Mouse (Mus musculus): Measurements from ENCODE around the gene Ptger1. TPM values are rescaled to one million over a fixed set of nuclear protein-coding genes. Genes with fewer than 3 reads are reported as not detected.

The Ptger1 gene
- polyA plus RNA-seq, 1 experiment, result 2.9 TPM

DNA sequence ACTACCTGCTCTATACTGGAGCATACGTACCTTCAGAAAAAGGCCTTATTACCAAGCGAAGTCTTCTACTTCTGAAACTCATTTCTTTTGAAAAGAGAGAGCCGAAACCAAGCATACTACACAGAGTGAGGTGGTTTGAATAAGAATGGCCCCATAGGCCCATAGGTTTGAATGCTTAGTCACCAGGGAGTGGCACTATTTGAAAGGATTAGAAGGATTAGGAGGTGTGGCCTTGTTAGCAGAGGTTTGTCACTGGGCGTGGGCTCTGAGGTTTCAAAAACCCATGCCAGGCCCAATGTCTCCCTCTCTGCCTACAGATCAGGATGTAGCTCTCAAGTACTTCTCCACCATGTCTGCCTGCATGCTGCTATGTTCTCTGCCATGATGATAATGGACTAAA is 18.4 kb upstream of the Ptger1 start:
- H3K4me1 ChIP-seq (ENCODE audit: control insufficient read depth, insufficient read depth, insufficient read length, low read length), result peaks cover 3% of the 10 kb centered on the region; the same call in 1 of the 2 replicates
- TF ChIP-seq CTCF (IDR thresholded peaks at IDR 0.05; ENCODE audit: extremely low read depth, insufficient read length, insufficient replicate concordance, low read depth, low read length) (no peak), POLR2A (IDR thresholded peaks at IDR 0.05; ENCODE audit: low read depth, low read length) (no peak)
- WGBS, result 98% methylated on average over 4 of the region's 4 CpGs

DNA sequence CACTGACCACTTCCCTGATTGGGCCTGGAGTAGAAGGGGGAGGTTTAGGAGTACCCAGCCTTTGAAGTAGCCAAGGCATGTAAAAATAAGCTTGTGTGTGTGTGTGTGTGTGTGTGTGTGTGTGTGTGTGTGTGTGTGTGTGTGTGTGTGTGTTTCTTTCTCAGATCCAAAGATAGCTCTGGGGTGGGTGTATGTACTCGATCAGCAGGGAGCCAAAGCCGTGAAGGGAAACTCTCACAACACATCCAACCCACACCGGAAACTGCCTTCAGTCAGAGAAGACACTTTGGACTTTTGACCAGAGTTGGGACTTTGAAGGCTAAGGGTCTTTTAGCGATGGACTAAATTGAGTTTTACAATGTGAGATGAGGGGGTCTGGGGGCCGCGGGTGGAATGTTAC is 16.8 kb upstream of the Ptger1 start:
- no peak overlapping the region for H3K27ac ChIP-seq (ENCODE audit: insufficient read depth, low read depth, low read length)
- H3K4me3 ChIP-seq (ENCODE audit: low read depth, low read length), result no peak overlapping the region
- peaks cover 13% of the 10 kb centered on the region; the same call in 1 of the 2 replicates for H3K4me1 ChIP-seq (ENCODE audit: control insufficient read depth, insufficient read depth, insufficient read length, low read length)
- WGBS, result 91% methylated on average over 6 of the region's 6 CpGs
- H3K27me3 ChIP-seq (ENCODE audit: control insufficient read depth, insufficient read depth, low read length), result no peaks in the 10 kb centered on the region
- no peak for TF ChIP-seq CTCF (IDR thresholded peaks at IDR 0.05; ENCODE audit: extremely low read depth, insufficient read length, insufficient replicate concordance, low read depth, low read length)
- no peak for TF ChIP-seq POLR2A (IDR thresholded peaks at IDR 0.05; ENCODE audit: low read depth, low read length)
- H3K36me3 ChIP-seq (ENCODE audit: control insufficient read depth, insufficient read depth, low read length), result no peaks in the 10 kb centered on the region

More for the DNA sequence above, 18.4 kb upstream of the Ptger1 start:
- H3K27me3 ChIP-seq (ENCODE audit: control insufficient read depth, insufficient read depth, low read length), result no peaks in the 10 kb centered on the region; the same call in 1 of the 2 replicates
- no peaks in the 10 kb centered on the region for H3K36me3 ChIP-seq (ENCODE audit: control insufficient read depth, insufficient read depth, low read length)
- no peak overlapping the region for H3K27ac ChIP-seq (ENCODE audit: insufficient read depth, low read depth, low read length)
- no peak overlapping the region for H3K4me3 ChIP-seq (ENCODE audit: low read depth, low read length)

GRCm38 (mm10) chr8:83652030-83652743 is 14.3 kb upstream of the Ptger1 start, which contains the start of gene Gipc1:
Gene Gipc1, plus strand, starts transcription at chr8:83652677.
- Histone ChIP-seq H3K27ac (ENCODE audit: insufficient read depth, low read depth, low read length) (peak within 1 kb of the TSS; percentile 38; the same call in 1 of the 2 replicates), H3K4me3 (ENCODE audit: low read depth, low read length) (peak within 1 kb of the TSS; percentile 89), H3K27me3 (ENCODE audit: control insufficient read depth, insufficient read depth, low read length) (no peaks in the 10 kb centered on the region), H3K4me1 (ENCODE audit: control insufficient read depth, insufficient read depth, insufficient read length, low read length) (peaks cover 13% of the 10 kb centered on the region; the same call in 1 of the 2 replicates), H3K36me3 (ENCODE audit: control insufficient read depth, insufficient read depth, low read length) (no peaks in the 10 kb centered on the region)
- 2% methylated on average over 50 of the region's 50 CpGs for WGBS
- TF ChIP-seq POLR2A (IDR thresholded peaks at IDR 0.05; ENCODE audit: low read depth, low read length), result peak; percentile 59; the same call in 1 of the 2 replicates
- no peak for TF ChIP-seq CTCF (IDR thresholded peaks at IDR 0.05; ENCODE audit: extremely low read depth, insufficient read length, insufficient replicate concordance, low read depth, low read length)

- peak overlapping the region; percentile 38; the same call in 1 of the 2 replicates for H3K27ac ChIP-seq (ENCODE audit: insufficient read depth, low read depth, low read length)
- TF ChIP-seq POLR2A (IDR thresholded peaks at IDR 0.05; ENCODE audit: low read depth, low read length) (no peak), CTCF (IDR thresholded peaks at IDR 0.05; ENCODE audit: extremely low read depth, insufficient read length, insufficient replicate concordance, low read depth, low read length) (no peak)
- WGBS, result 1% methylated on average over 45 of the region's 46 CpGs
- peak overlapping the region; percentile 89 for H3K4me3 ChIP-seq (ENCODE audit: low read depth, low read length)
- H3K36me3 ChIP-seq (ENCODE audit: control insufficient read depth, insufficient read depth, low read length), result no peaks in the 10 kb centered on the region
- peaks cover 13% of the 10 kb centered on the region; the same call in 1 of the 2 replicates for H3K4me1 ChIP-seq (ENCODE audit: control insufficient read depth, insufficient read depth, insufficient read length, low read length)
- H3K27me3 ChIP-seq (ENCODE audit: control insufficient read depth, insufficient read depth, low read length), result no peaks in the 10 kb centered on the region
These were observed 13.5 kb upstream of the Ptger1 start for GRCm38 (mm10) chr8:83652744-83653661.

GRCm38 (mm10) chr8:83653662-83654017 is 12.8 kb upstream of the Ptger1 start:
- H3K27ac ChIP-seq (ENCODE audit: insufficient read depth, low read depth, low read length), result no peak overlapping the region

DNA sequence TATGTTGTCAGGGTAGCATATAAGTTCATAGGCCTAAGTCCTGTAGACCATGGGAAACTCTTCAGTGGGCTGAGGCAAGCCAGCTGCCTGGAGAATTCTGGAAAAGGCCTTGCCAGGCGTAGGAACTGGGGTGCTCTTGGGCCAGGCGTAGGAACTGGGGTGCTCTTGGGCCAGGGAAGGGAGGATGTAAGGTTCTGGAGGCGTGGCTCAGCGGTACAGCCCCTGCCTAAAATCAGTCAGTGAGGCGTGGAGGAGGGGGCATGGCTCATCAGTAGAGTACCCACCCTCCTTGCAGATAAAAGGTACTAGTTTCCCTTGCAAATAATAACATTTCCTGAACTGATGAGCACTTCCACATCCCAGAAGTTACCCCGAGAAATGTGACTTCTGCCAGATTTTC is 11.8 kb upstream of the Ptger1 start:
- TF ChIP-seq CTCF (IDR thresholded peaks at IDR 0.05; ENCODE audit: extremely low read depth, insufficient read length, insufficient replicate concordance, low read depth, low read length) (no peak), POLR2A (IDR thresholded peaks at IDR 0.05; ENCODE audit: low read depth, low read length) (no peak)
- H3K4me3 ChIP-seq (ENCODE audit: low read depth, low read length), result no peak overlapping the region
- WGBS, result 93% methylated on average over 6 of the region's 6 CpGs
- H3K27me3 ChIP-seq (ENCODE audit: control insufficient read depth, insufficient read depth, low read length), result no peaks in the 10 kb centered on the region
- no peak overlapping the region for H3K27ac ChIP-seq (ENCODE audit: insufficient read depth, low read depth, low read length)
- H3K4me1 ChIP-seq (ENCODE audit: control insufficient read depth, insufficient read depth, insufficient read length, low read length), result peaks cover 13% of the 10 kb centered on the region; the same call in 1 of the 2 replicates
- H3K36me3 ChIP-seq (ENCODE audit: control insufficient read depth, insufficient read depth, low read length), result no peaks in the 10 kb centered on the region

More at GRCm38 (mm10) chr8:83653662-83654017, 12.8 kb upstream of the Ptger1 start:
- no peak for TF ChIP-seq POLR2A (IDR thresholded peaks at IDR 0.05; ENCODE audit: low read depth, low read length)
- 12% methylated on average over 10 of the region's 10 CpGs for WGBS
- no peaks in the 10 kb centered on the region for H3K36me3 ChIP-seq (ENCODE audit: control insufficient read depth, insufficient read depth, low read length)
- H3K4me1 ChIP-seq (ENCODE audit: control insufficient read depth, insufficient read depth, insufficient read length, low read length), result peaks cover 13% of the 10 kb centered on the region; the same call in 1 of the 2 replicates
- H3K27me3 ChIP-seq (ENCODE audit: control insufficient read depth, insufficient read depth, low read length), result no peaks in the 10 kb centered on the region
- H3K4me3 ChIP-seq (ENCODE audit: low read depth, low read length), result peak overlapping the region; percentile 89

DNA sequence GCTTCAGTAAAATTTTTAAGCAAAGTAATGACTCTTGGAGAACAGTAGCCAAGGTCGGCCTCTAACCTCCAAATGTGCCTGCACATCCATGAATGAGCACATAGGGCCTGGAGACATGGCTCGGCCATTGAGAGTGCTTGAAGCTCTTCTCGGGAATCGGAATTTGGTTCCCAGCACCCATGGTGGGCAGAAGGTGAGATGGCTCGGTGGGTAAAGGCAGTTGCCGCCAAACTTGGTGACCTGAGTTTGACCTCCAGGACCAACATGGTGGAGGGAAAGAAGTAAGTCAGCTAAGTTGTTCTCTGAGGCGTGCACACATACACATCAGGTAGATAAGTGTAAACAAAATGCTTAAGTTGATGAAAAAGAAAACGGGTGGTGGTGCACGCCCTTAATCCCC is 10.4 kb upstream of the Ptger1 start:
- 91% methylated on average over 9 of the region's 9 CpGs for WGBS
- TF ChIP-seq CTCF (IDR thresholded peaks at IDR 0.05; ENCODE audit: extremely low read depth, insufficient read length, insufficient replicate concordance, low read depth, low read length) (no peak), POLR2A (IDR thresholded peaks at IDR 0.05; ENCODE audit: low read depth, low read length) (no peak)
- no peaks in the 10 kb centered on the region for H3K27me3 ChIP-seq (ENCODE audit: control insufficient read depth, insufficient read depth, low read length)
- H3K4me1 ChIP-seq (ENCODE audit: control insufficient read depth, insufficient read depth, insufficient read length, low read length), result peaks cover 14% of the 10 kb centered on the region
- no peak overlapping the region for H3K4me3 ChIP-seq (ENCODE audit: low read depth, low read length)
- H3K27ac ChIP-seq (ENCODE audit: insufficient read depth, low read depth, low read length), result no peak overlapping the region
- no peaks in the 10 kb centered on the region for H3K36me3 ChIP-seq (ENCODE audit: control insufficient read depth, insufficient read depth, low read length)
